Mouse (Mus musculus): ENCODE data around the gene Ifnab.

Gene Ifnab

GRCm38 (mm10) chr4:88655461-88655860 is 35.7 kb downstream of the Ifnab start:
- no peak for DNase-seq

- no peak for DNase-seq
Observed at GRCm38 (mm10) chr4:88653644-88654043, 37.5 kb downstream of the Ifnab start.

GRCm38 (mm10) chr4:88644359-88644758 is 46.8 kb downstream of the Ifnab start, which contains the start of gene Ifna13:
Gene Ifna13, minus strand, starts transcription at chr4:88644459.
- no peak for DNase-seq

GRCm38 (mm10) chr4:88642526-88642925 is 48.6 kb downstream of the Ifnab start:
- DNase-seq: no peak

GRCm38 (mm10) chr4:88641077-88641831 is 49.9 kb downstream of the Ifnab start:
- DNase-seq: peak; percentile 78 to 90

- DNase-seq: no peak
Observed at GRCm38 (mm10) chr4:88640704-88641076, 50.5 kb downstream of the Ifnab start.

All from thymus, postnatal 36 days (tissue).